Mouse (Mus musculus): ENCODE measurements around the gene Alpl. TPM values are rescaled to one million over a fixed set of nuclear protein-coding genes. Genes with fewer than 3 reads are reported as not detected.

The Alpl gene
- polyA plus RNA-seq, 1 experiment from 2014 or later = 12.9 TPM

GRCm38 (mm10) chr4:137700960-137701359, 95.2 kb downstream of the Alpl start:
- H3K27me3 ChIP-seq = no peaks in the 10 kb centered on the region
- H3K4me1 ChIP-seq = peaks cover 37% of the 10 kb centered on the region
- no peak overlapping the region for H3K9ac ChIP-seq
- no peaks in the 10 kb centered on the region for H3K36me3 ChIP-seq
- H3K4me2 ChIP-seq = no peak overlapping the region
- no peaks in the 10 kb centered on the region for H3K9me3 ChIP-seq (replicated peaks)
- no peak for ATAC-seq (replicated peaks; ENCODE audit: low FRiP score)
- no peak overlapping the region for H3K4me3 ChIP-seq (replicated peaks)
- WGBS = 53% methylated on average over 6 of the region's 6 CpGs
- no peak overlapping the region for H3K27ac ChIP-seq

GRCm38 (mm10) chr4:137699264-137700211, 96.6 kb downstream of the Alpl start:
- H3K27me3 ChIP-seq = no peaks in the 10 kb centered on the region
- 57% methylated on average over 21 of the region's 21 CpGs for WGBS
- no peak overlapping the region for H3K4me2 ChIP-seq
- H3K27ac ChIP-seq = 0 out of 2 replicates have a peak overlapping the region, but pooled peaks have one; percentile 79
- no peaks in the 10 kb centered on the region for H3K9me3 ChIP-seq (replicated peaks)
- H3K36me3 ChIP-seq = no peaks in the 10 kb centered on the region
- no peak for ATAC-seq (replicated peaks; ENCODE audit: low FRiP score)
- peaks cover 44% of the 10 kb centered on the region for H3K4me1 ChIP-seq
- H3K9ac ChIP-seq = no peak overlapping the region
- no peak overlapping the region for H3K4me3 ChIP-seq (replicated peaks)

GRCm38 (mm10) chr4:137698076-137698985, 97.9 kb downstream of the Alpl start:
- H3K9ac ChIP-seq = no peak overlapping the region
- WGBS = 62% methylated on average over 7 of the region's 7 CpGs
- 0 out of 2 replicates have a peak, but pooled peaks have one; percentile 17 for ATAC-seq (replicated peaks; ENCODE audit: low FRiP score)
- no peaks in the 10 kb centered on the region for H3K27me3 ChIP-seq
- H3K4me1 ChIP-seq = peaks cover 44% of the 10 kb centered on the region
- no peaks in the 10 kb centered on the region for H3K9me3 ChIP-seq (replicated peaks)
- no peak overlapping the region for H3K4me2 ChIP-seq
- no peak overlapping the region for H3K4me3 ChIP-seq (replicated peaks)
- peak overlapping the region; percentile 79 for H3K27ac ChIP-seq
- H3K36me3 ChIP-seq = no peaks in the 10 kb centered on the region

- Histone ChIP-seq H3K27me3 (no peaks in the 10 kb centered on the region), H3K4me3 (replicated peaks) (no peak overlapping the region), H3K9ac (no peak overlapping the region), H3K36me3 (no peaks in the 10 kb centered on the region), H3K27ac (peak overlapping the region; percentile 79), H3K4me1 (peaks cover 44% of the 10 kb centered on the region), H3K9me3 (replicated peaks) (no peaks in the 10 kb centered on the region), H3K4me2 (no peak overlapping the region)
- peak; percentile 50; the same call in 1 of the 2 replicates for ATAC-seq (replicated peaks; ENCODE audit: low FRiP score)
- 62% methylated on average over 13 of the region's 13 CpGs for WGBS
Measured at GRCm38 (mm10) chr4:137697156-137697885, 98.9 kb downstream of the Alpl start.

- Histone ChIP-seq H3K4me1 (peaks cover 37% of the 10 kb centered on the region), H3K27ac (peak overlapping the region; percentile 51; the same call in 1 of the 2 replicates), H3K9me3 (replicated peaks) (no peaks in the 10 kb centered on the region), H3K4me2 (no peak overlapping the region), H3K9ac (no peak overlapping the region), H3K4me3 (replicated peaks) (no peak overlapping the region), H3K27me3 (no peaks in the 10 kb centered on the region), H3K36me3 (no peaks in the 10 kb centered on the region)
- WGBS = 20% methylated on average over 4 of the region's 4 CpGs
- no peak for ATAC-seq (replicated peaks; ENCODE audit: low FRiP score)
Measured at GRCm38 (mm10) chr4:137695900-137696299, 100.3 kb downstream of the Alpl start.

GRCm38 (mm10) chr4:137695300-137695699, 100.9 kb downstream of the Alpl start:
- H3K27me3 ChIP-seq = no peaks in the 10 kb centered on the region
- H3K9me3 ChIP-seq (replicated peaks) = no peaks in the 10 kb centered on the region
- no peak overlapping the region for H3K27ac ChIP-seq
- H3K4me3 ChIP-seq (replicated peaks) = no peak overlapping the region
- H3K4me1 ChIP-seq = peaks cover 36% of the 10 kb centered on the region
- 81% methylated on average over 8 of the region's 8 CpGs for WGBS
- H3K4me2 ChIP-seq = no peak overlapping the region
- no peak for ATAC-seq (replicated peaks; ENCODE audit: low FRiP score)
- H3K36me3 ChIP-seq = no peaks in the 10 kb centered on the region
- no peak overlapping the region for H3K9ac ChIP-seq

- no peak for ATAC-seq (replicated peaks; ENCODE audit: low FRiP score)
- H3K9ac ChIP-seq = no peak overlapping the region
- no peaks in the 10 kb centered on the region for H3K9me3 ChIP-seq (replicated peaks)
- H3K27ac ChIP-seq = no peak overlapping the region
- 77% methylated on average over 10 of the region's 10 CpGs for WGBS
- H3K36me3 ChIP-seq = no peaks in the 10 kb centered on the region
- no peaks in the 10 kb centered on the region for H3K27me3 ChIP-seq
- H3K4me1 ChIP-seq = peaks cover 19% of the 10 kb centered on the region
- H3K4me2 ChIP-seq = no peak overlapping the region
- H3K4me3 ChIP-seq (replicated peaks) = no peak overlapping the region
Measured at GRCm38 (mm10) chr4:137692107-137692902, 103.9 kb downstream of the Alpl start.

Other genes with a start within 250 kb of the Alpl start
- not detected in 2 replicates for gene Ldlrad2, start 221.8 kb downstream of the Alpl start, polyA plus RNA-seq (2015; fragmentation: Nextera tagmentation; extraction: Ambion mirVana)
- gene Usp48, start 202.6 kb downstream of the Alpl start, polyA plus RNA-seq (2015; fragmentation: Nextera tagmentation; extraction: Ambion mirVana) = 64.8 and 72.9 TPM in 2 replicates
- 12.5 and 14.4 TPM in 2 replicates for gene Rap1gap, start 131.7 kb downstream of the Alpl start, polyA plus RNA-seq (2015; fragmentation: Nextera tagmentation; extraction: Ambion mirVana)
- 53.7 and 58.5 TPM in 2 replicates for gene Ece1, start 65.9 kb upstream of the Alpl start, polyA plus RNA-seq (2015; fragmentation: Nextera tagmentation; extraction: Ambion mirVana)
- gene Eif4g3, start 196.6 kb upstream of the Alpl start, polyA plus RNA-seq (2015; fragmentation: Nextera tagmentation; extraction: Ambion mirVana) = 38.6 and 40.0 TPM in 2 replicates

Data from kidney, embryonic 15.5 days (tissue).